Mouse (Mus musculus): ENCODE results near the gene Hoxd3.
A peak's percentile ranks its signal among the peaks of the same experiment; 100 is the strongest.

The Hoxd3 gene

DNA sequence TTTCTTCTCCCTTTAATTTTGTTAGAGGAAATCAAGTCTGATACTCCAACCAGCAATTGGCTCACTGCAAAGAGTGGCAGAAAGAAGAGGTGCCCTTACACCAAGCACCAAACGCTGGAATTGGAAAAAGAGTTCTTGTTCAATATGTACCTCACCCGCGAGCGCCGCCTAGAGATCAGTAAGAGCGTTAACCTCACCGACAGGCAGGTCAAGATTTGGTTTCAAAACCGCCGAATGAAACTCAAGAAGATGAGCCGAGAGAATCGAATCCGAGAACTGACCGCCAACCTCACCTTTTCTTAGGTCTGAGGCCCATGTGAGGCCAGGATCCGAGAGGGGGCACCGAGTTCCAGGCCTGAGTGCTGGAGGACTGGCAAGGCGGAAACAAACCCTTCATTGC is 17.7 kb upstream of the Hoxd3 start:
- no peak for DNase-seq

DNA sequence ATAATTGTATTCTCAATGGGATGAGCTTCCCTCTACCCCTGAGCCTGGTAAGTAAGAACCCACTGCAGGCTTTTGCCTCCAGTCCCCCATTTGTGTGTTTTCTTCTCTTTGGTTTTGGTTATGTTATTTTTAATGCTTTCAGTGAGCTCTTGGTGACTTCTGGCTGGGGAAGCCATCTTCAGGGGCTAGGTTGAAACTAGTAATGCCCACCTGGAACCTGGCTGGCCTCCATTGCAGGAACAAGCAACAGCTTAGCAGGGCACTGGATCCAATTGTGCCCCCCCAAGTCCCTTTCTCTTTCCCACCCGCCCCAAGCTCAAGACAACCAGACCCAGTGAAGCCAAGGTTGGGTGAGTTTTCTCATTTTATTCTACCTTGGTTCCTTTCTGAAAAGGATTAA is 16.3 kb upstream of the Hoxd3 start:
- DNase-seq = no peak

DNA sequence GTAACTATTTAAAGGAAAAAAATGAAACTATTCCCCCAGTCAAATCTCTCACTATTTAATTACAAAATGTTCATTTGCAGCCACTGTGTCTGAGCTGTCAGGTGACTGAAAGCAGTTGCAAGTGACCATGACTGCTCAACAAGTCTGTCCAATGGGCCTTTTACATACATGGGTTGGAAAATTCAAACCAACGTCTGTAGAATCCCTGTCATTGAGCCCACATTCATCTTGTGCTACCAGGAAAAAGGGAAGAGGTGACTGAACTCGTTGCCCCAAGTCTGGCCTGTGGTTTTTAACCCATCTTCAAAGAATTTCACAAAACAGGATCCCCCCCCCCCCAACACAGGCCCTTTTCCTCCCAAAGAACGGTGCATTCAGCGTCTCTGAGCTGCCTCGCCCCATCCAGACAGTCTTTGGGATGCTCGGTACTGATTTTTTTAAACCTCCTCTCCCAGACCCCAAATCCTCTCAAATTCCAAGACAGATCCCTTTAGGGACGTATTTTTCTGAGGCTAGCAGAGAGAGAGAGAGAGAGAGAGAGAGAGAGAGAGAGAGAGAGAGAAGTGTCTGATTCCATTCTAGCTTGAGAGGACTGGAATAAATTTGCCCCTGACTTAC is 15.8 kb upstream of the Hoxd3 start:
- DNase-seq = no peak

DNA sequence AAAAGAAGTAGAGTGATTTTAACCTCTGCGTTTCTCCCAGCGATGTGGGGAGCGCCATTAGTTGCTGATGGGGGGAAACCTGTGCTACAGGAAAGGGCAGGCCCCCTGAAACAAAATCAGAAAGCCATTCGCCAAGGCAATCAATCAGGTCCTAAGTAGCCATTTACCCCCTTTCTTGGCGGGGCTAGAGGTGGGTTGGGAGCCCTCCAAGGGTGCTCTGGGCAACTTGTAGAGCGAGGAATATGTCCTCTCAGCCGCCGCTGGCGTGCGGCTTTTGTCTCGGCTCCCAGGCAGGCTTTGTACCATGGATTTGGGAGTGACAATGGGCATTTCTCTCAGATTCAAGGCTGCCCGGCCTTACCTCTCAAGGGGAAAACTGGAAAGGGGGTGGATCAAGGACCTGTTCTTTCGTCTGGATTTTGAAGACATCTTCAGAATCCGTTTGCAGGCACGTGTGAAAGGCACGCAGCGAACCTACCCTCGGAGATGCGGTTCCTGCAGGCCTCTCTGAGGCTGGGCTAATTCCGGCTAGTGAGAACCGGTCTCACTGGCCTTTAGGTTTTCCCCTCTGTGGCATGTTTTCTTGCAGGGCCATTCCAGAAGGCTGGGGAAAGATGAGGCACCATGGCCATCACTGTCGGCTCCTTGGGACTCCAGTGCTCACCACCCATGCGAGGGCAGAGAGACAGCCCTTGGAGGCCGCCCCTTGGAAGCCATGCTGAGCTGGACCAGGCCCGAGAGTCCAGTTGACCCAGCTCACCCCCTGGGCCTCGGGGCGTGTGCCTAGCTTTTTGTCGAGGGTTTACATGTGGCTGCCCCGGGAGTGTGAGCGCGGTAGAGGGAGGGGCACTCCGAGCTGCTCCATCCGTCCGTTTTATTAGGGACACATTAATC is 15.0 kb upstream of the Hoxd3 start:
- DNase-seq = no peak

DNA sequence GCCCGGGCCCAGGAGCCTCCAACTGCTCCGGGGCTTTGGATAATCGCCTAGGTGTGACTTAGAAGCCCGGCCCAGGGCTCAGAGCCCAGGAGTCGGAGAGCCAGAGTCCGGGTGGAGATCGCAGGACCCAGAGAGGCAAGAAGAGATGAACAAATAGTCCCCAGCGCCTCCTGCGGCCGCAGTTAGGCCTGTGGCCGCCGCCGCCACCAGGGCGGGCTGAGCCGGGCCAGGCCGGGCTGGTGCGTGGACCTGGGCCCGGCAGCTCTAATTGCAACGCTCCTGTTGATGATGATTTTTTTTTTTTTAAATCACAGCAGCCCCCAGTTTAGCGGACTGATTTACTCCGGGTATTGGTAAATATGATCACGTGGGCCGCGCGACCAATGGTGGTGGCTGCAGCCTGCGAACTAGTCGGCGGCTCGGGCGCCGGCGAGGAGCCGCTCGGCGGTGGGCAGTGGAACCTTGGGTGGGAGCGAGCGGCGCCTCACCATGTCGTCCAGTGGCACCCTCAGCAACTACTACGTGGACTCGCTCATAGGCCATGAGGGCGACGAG is 14.1 kb upstream of the Hoxd3 start, which contains the start of gene Hoxd9:
Gene Hoxd9 (plus strand): TSS at position 161 of the 555 bp plus-strand sequence.
- no peak for DNase-seq

DNA sequence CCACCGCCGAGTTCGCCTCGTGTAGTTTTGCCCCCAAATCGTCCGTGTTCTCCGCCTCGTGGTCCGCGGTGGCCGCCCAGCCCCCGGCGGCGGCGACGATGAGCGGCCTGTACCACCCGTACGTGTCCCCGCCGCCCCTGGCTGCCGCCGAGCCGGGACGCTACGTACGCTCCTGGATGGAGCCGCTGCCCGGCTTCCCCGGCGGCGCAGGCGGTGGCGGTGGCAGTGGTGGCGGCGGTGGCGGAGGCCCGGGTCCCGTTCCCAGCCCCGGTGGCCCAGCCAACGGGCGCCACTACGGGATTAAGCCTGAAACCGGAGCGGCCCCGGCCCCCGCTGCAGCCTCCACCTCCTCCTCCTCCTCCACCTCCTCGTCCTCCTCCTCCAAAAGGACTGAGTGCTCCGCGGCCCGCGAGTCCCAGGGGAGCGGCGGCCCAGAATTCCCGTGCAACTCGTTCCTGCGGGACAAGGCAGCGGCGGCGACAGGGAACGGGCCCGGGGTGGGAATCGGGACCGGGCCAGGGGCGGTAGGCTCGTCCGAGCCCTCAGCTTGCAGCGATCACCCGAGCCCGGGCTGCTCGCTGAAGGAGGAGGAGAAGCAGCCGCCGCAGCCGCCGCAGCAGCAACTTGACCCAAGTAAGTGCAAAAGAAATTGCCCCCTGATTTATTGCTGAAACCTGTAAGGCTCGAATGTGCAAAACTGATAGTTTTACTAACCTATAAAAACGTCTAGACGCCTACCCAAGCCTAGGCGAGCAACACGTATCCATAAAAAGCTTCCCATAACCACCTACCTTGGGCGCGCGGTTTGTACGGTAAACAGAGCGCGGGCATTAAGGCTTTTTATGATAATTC is 13.3 kb upstream of the Hoxd3 start:
- DNase-seq = no peak

DNA sequence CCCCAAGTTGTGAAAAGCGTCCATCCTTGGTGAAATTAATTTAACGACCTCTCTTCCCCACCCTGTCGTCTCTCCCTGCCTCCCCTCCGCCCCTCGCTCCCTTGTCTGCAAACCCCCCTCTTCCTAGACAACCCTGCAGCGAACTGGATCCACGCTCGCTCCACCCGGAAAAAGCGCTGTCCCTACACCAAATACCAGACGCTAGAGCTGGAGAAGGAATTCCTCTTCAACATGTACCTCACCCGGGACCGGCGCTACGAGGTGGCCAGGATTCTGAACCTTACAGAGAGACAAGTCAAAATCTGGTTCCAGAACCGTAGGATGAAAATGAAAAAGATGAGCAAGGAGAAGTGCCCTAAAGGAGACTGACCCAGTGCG is 12.7 kb upstream of the Hoxd3 start:
- no peak for DNase-seq

DNA sequence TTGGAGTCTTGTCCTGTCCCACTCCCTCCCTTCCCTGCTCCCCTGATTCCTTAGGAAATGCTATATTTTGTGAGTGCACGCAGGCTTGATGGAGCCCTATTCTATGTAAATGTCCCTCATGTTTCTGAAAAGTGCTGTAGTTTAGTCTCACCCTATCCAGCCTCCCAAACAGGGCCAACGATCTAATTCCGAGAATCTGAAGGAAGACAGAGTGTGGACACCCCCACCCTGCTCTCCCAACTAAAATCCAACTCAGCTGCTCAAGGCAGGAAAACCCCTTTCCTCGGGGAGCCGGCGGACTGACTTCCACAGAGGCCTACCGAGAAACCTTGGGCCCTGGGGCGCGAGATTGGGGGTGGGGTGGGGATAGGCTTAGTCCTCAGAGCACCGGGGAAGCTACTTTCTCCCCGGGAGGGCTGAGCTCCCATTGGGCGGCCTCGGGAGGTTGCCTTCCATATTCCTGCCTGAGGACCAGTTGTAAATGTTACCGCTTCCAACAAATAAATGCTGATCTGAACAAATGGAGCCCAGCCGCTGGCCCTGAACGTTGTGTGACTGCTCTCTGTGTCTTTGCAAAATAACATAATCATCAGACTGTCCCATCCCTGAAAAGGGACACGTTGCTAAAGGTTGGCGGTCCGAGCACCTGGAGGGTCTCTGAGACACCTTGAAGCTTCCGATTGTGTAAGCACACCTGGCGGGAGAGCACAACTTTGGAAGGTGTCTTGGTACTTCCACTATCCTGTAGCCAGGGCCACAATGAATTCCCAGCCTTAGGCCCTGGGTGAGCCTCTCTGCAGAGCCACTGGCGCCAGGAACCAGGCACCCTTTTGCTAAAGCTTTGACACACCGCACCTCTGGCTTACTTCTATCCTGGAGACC is 11.8 kb upstream of the Hoxd3 start:
- no peak for DNase-seq

DNA sequence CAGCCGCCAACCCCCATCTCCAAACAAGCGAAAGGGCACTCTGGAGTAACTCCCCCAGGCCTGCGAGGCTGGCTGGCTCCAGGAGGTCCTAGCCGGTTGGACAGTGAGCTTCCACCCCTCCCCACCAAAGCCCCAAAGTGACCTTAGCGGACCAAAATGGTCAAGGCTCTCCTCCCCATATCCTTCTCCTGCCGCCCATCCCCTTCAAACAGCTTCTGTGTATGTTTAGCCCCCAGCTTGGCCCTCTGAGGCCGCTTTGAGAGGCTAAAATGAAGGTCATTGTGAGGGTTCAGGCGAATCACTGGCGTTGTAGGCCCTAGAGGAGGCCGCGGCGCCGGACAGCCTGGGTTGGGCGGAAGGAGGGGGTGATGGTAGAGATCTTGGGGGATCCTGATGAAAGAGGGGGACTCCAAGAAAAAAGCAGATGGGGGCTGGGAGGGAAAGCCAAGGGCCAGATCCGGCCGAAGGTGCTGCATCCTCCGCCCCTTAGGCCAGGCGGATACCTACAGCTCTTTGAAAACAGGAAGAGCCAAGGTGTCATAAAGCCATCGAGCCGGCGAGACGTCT is 11.1 kb upstream of the Hoxd3 start:
- no peak for DNase-seq

DNA sequence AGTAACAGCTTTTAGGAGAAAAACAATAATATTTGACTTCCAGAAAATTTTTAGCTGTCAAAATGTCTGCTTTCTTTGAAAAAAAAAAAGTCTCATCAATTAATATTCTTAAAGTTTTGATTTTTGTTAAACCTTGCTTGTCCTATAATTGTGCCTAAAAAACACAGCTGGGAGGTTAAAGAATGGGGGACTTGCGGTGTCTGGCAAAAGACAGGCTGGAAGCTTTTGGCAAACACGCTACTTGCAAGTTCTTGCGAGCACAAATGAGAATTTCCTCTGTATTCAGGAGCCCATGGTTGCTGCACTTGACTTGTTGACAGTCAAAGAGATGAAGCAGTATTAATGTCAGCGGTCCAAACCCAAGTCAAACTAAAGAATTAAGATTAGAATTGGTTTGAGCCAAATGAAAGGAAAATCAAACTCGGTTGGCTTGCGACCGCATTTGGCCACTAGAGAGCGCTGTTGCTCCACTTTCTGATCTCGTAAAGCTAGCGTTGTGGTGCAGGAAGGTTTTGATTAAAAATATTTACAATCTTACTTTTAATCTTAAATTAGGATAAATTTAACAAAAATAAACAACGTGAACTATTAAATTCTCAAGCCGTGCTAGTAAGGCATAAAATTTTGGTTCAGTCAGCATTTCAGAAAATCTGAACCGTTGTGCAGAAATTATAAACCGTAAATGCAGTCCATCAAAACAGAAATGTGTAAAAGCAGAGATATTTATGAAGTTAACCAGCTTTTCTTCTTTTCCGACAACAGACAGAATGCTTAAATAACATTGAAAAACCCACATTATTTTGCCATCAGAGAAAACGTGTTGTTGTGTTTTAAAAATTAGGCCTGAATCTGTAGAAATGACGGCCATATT is 9.5 kb upstream of the Hoxd3 start:
- peak; percentile 55 to 70 for DNase-seq

DNA sequence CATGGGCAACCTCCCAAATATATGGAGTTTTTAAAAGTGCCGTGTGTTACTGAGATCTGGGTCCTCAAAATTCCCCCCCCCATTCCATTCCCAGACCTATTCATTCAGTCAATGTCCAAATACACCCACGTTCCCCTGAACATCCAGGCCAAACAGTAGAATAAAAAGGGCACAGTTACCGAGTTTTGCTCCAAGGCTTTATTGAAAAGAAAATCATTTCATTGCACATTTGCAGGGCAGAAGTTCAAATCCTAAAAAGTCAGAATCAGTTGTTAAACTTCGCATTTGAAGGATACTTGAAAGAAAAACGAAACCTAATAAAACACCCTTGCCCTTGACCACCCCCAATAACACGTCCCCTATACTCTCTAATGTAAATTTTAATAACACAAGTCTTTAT is 8.9 kb upstream of the Hoxd3 start:
- DNase-seq = no peak

DNA sequence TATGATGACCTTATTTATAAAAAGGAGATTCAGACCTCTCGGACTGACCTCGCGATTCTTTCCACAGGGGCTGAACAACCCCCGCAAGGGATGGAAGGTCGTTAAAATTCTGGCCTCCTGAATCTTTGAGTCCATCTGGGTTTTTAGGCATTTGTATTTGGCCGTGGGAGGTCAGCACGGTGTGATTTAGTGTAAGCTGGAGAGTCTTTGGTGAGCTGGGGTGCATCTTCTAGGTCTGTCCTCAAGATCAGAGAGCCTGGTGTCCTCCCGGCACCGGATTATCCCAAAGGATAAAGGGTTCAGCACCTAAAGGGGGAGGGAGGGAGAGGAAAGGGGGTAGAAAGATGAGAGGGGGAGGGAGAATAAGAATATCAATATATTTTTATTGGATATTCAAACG is 8.4 kb upstream of the Hoxd3 start:
- DNase-seq = no peak

DNA sequence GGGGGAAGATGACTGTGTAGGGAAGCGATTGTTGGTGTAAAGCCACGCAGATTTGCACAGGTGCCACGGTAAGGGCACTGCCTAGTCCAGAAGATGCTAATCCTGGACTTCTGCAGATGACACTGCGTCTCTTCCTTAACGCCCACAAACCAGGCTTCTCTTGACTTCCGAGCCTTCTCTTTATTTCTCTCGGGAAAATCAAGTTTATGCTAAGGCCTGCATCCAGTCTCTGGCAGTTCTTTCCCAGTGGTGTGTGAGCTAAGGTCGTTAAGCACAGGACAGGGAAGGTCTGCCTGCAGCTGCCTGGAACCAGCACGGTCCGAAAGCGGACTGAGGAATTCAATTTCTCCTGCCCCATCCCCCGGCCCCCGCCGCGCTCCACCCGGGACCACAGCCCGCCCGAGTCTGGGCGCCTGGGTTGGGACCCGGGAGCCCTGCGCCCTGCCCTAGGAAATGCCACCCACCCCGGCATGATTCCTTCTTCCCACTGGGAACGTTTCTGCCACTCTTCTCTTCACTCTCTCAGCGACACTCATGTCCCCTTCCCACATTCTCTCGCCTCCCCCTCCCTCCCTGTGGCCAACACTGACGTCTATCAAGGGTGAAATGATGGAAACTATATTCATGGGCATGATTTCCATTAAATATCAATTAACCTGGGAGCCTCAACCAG is 7.9 kb upstream of the Hoxd3 start:
- no peak for DNase-seq

DNA sequence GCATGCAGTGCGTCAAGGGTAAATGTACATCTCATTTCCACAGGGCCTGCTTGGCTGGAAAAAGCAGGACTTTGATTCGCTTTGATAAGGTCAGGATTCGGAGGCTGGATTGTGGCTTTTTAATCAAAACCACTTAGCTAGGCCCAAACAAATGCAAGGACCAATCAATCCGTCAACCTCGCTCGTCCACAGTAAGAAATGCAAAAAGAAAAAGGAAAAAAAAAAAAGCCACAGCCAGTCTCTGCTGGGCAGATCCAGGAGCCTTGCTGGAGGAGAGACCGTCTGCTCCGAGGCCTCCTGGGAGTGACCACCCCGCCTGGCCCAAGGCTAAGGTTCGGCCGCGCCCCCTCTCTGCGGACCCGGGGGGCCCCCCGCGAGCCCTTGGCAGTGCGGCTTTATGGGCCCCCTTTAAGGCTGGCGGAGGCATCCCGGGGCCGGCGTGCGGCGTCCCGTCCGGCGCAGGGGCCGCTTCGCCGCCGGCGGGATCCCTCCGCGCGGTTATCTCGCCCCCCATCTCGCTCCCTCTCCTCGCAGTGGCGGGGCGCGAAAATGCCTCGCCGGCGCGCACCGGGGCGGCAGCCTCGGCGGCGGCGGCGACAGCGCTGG is 7.2 kb upstream of the Hoxd3 start, which contains the start of gene Hoxd8:
Gene Hoxd8 (plus strand): TSS at position 223 of the 606 bp plus-strand sequence.
- DNase-seq = no peak

DNA sequence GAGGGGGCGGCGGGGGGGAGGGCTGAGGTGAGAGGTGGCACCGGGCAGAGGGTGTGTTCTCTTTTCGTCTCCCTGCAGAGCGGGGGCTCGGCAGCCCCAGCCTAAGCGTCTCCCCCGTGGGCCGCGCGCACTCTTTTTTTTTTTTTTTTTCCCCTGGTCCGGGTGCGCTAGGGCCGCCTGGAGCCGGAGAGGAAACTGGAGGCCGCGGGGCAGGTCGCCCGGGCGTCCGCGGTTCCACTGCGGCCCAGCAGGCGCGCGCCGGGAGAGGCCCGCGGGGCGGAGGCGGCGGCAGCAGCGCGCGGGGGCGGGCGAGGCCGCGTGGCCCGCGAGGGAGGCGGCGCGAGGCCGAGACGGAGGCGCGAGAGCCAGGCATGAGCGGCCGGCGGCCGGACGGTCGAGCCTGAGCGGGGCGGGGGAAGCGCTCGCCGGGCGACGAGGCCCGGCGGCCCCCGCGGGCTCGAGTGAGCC is 6.7 kb upstream of the Hoxd3 start:
- DNase-seq = no peak

DNA sequence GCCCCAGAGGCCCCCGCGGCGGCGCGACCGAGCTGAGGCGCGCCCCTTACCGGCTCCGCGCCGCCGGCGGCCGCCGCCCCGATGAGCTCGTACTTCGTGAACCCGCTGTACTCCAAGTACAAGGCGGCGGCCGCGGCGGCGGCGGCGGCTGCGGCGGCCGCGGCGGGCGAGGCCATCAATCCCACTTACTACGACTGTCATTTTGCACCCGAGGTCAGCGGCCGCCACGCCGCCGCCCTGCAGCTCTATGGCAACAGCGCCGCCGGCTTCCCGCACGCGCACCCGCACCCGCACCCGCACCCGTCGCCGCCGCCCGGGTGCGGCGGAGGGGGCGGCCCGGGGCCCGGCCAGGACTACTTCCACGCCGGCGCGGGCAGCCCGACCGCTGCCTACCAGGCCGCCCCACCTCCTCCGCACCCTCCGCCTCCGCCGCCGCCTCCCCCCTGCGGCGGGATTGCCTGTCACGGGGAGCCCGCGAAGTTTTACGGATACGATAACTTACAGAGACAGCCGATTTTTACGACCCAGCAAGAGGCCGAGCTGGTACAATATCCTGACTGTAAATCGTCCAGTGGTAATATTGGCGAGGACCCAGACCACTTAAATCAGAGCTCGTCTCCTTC is 6.1 kb upstream of the Hoxd3 start:
- no peak for DNase-seq

DNA sequence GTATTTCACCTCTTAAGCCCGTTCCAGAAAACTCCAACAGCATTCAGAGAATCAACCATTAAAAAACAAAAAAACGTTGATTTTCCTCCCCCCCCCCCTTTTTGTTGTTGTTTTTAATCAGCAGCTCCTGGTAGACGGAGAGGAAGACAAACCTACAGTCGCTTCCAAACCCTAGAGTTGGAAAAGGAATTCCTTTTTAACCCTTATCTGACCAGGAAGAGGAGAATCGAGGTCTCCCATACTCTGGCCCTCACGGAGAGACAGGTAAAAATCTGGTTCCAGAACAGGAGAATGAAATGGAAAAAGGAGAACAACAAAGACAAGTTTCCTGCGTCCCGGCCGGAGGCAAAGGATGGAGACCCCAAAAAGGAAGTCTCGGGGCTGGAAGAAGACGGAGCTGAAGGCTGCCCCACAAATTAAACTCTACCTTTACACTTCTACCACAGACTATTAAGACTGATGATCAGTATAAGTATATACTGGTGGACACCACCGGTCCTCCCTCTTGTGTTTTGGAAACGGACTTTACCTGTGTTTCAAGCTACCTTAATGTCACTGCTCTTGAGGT is 5.2 kb upstream of the Hoxd3 start:
- no peak for DNase-seq

DNA sequence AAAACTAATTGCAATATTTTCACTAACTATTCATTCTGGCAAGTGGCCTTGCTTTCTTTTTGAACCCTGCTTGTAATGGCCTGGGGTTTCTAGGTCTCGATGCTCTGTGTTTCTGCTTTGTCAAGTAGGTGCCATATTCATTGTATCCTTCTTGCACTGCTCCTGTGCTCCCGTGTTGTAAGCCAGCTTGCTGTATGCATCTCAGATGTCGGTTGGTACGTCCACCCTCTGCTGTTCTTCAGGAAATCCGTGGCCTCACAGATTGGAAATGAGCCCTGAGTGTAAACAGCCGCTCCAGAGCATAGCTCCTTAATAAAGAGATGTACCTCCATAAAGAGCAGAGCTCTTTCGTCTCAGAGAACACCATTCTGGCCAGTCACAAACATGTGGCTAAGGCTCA is 4.1 kb upstream of the Hoxd3 start:
- DNase-seq = no peak

DNA sequence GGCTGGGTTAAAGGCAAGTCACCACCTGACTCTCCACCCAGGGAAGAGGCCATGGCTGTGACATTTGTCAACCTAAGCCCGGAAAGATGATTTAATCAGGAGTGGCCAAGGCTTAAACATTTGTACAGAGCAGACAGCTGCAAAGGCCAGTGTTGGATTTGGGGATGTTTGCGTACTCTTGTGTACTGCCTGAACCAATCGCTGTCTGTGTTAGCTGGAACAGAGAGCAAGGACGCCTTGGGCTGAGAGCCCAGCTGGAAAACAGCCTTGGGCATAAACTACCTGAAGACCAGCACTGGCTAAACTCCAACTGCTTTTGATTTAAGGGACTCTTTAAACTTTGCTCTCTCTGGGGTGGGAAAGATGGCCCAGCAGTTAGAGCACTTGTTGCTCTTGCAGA is 3.1 kb upstream of the Hoxd3 start:
- DNase-seq = no peak

Data from cerebellum, adult 18-20 months (tissue).